Mouse (Mus musculus) urinary bladder, postnatal 25 days (tissue): ENCODE results near the gene Fbxl3.

Experiments used
- DNase-seq: peaks from one replicate; pipeline ENCODE4 v3.0.0; 2022; ENCODE audit warnings: low spot score

The Fbxl3 gene

GRCm38 (mm10) chr14:103099238-103099933, at the start of gene Fbxl3:
Gene Fbxl3 (minus strand): TSS chr14:103099566.
- peak; percentile 79 for DNase-seq

GRCm38 (mm10) chr14:103131991-103132390, 32.6 kb upstream of the Fbxl3 start:
- no peak for DNase-seq

DNA sequence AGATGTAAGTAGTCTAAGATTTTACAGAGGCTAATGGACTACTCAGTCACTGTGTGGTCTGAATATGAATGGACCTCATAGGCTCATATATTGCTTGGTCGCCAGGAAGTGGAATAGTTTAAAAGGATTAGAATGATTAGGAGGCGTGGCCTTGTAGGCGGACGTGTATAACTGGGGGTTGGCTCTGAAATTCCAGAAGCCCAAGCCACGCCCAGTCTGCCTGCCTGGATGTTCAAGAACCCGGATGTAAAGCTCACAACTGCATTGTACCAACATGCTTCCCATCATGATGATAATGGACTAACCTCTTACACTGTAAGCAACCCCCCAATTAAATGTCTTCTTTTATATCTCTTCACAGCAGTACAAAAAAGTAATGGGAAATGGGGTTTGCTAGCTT, 26.4 kb upstream of the Fbxl3 start:
- DNase-seq: no peak

DNA sequence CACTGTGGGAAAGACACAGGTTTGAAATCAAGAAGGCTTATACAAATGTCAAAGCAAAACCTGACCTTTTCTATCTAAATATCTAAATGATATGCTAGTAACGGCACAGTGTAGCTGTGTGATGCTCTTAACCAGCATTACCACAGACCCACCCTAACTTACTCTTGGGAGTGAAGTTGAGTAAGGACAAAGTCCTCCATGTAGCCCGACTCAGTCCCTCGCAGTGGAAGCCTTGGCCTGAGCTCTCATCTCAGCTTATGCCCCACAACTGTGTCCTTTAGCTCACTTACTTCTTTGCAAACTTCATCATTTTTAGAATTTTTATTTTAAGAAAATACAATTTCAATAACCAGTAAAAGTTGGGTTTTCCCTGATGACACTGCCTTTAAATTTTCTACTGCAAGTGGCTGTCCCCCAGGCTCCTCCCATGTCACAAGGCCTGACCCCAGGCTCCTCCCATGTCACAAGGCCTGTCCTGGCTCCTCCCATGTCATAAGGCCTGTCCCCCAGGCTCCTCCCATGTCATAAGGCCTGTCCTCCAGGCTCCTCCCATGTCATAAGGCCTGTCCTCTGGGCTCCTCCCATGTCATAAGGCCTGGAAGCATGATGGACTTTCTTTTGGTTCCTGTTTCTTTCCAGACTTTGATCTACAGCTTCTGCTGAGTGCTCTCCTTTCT, 15.8 kb upstream of the Fbxl3 start:
- no peak for DNase-seq

DNA sequence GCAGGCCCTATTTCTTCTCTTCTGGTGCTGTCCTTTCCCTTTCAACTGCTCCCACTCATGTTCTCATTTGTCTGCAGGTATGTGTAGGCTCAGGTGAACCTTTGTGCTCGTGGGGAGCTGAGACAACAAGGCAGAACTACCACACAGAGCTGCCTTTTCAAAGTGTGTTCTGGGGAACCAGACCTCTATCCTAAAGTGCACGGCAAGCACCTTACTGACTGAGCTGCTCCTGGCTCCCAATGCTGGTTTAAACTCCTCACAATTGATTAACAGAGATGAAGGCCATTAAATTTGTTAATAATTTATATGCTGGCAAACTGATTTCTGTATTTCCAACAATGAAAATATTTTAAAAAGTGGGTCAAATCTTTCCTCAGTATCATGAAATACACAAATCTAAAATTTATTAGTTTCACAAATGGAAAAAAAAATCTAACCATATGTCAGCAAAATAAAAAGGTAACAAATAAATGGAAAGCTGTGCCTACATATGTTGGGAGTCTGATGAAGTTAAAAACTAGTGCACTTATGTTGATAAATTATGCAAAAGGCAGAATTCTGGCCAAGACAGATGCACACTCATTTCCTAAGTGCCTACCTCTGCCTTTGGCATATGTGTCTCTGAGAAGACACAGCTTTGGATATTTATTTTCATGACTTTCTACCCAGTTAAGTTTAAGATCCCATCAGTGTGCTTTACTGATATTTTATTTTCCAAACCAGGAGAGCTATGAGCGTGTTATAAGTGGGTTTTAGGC, 13.4 kb upstream of the Fbxl3 start:
- DNase-seq: no peak

- DNase-seq: no peak
Measured at GRCm38 (mm10) chr14:103109971-103110370, 10.6 kb upstream of the Fbxl3 start.

DNA sequence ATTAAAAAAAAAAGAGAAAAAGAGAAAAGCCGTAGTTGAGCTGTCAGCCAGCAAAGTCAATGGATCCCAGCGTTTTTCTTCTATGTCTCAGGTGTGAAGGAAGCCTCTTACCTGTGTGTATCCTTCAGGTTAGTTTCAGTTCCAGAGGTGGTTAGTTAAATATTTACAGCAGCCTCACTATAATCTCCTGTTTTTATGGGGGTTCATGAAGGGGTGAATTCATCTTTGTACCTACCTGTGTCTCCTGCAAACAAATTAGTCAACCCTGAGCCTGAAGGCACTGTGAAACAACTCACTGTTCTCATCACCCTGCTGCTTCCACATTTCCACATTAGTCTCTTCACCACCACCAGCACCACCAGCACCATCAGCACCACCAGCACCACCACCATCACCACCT, 6.9 kb upstream of the Fbxl3 start:
- no peak for DNase-seq

DNA sequence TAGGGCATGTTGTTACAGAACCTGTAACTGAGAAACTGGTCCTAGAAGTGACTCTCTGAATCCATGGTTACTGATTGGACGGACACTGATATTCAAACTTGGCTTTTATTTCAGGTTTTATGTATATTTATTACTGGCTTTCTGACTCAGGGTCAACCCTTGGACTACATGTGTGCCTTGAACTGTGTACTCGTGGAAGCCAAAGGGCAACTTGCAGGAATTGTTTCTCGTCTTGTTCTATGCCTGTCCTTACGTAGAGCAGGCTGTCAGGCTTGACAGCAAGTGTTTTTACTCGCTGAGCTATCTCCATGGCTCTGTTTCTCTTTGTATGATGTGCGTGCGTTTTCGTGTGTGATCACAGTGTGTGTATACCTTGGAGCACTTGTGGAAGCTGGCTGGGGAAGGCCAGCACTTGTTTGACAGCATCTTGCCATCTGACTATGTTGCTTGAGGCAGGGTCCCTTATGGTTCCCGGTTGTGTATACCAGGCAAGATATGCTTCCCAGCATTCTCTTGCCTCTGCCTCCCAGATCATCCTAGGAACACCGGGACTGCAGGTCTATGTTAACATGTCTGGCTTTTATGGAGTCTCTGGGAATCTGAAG, 3.5 kb upstream of the Fbxl3 start:
- DNase-seq: no peak

DNA sequence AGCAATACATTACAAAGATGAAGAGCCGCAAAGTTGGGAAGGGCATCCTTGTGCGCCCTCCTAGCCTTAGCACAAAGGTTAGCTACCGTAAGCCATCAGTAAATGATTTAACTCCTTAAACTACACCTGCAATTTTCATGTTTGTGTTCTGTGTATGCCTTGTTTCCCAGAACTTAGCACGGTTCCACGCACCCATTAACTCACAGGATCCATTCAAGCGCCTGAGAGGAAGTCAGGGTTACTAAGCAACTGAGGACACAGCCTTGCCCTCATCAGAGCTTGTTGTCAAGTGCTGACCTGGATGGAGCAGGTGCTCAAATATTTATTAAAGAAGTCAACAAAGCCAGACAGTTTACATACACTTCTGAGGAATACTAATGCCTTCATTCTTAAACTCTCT, 2.9 kb upstream of the Fbxl3 start:
- DNase-seq: no peak

GRCm38 (mm10) chr14:103101171-103101570, 1.8 kb upstream of the Fbxl3 start:
- no peak for DNase-seq

- no peak for DNase-seq
Measured at GRCm38 (mm10) chr14:103100296-103100695, 930 bp upstream of the Fbxl3 start.

DNA sequence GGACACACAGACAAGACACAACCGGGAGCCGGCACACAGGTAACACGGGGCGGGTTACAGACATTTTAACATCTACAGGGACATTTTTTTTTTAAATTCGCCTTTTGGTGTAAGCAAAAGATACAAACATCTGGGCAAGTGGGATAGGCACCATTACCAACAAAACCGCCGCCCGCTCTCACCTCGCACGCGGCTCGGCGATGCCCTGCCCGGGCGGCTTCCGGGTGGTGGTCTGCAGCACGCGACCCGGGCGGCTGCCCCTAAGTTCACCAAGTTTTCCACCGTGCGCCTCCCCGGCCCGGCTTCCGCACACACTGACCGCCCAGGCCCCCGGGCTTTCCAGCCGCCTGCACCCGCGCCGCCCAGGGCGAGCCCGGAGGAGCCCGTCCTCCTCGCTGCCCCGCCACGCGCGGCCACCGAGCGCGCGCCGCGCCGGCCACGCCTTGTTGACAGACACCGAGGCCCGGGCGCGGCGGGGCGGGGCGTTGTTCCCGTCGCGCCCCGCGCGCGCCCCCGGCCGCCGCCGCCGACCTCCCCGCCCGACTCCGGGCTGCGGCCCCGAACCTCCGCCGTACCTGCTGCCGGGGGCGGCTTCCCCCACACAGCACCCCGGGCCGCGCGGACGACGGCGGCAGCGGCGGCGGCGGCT, 655 bp downstream of the Fbxl3 start:
- DNase-seq: peak; percentile 87

DNA sequence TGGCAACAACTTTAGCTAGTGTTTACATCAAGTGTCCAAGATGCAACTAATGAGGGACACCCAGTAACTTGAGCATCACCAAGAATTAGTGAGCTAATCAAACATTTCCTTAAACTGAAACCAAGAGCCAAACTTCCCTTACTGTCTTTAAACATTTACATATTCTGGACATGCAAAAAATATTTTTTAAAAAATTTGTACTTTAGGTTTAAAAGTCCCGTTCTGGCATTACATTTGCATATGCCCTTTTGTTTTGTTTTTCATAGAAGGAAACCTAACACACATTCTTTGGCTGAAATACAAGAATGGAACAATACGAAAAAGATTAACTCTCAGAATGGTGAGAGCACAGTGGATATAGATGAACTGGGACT, 1.2 kb downstream of the Fbxl3 start:
- DNase-seq: no peak

- no peak for DNase-seq
Measured at GRCm38 (mm10) chr14:103096621-103097020, 2.7 kb downstream of the Fbxl3 start.

DNA sequence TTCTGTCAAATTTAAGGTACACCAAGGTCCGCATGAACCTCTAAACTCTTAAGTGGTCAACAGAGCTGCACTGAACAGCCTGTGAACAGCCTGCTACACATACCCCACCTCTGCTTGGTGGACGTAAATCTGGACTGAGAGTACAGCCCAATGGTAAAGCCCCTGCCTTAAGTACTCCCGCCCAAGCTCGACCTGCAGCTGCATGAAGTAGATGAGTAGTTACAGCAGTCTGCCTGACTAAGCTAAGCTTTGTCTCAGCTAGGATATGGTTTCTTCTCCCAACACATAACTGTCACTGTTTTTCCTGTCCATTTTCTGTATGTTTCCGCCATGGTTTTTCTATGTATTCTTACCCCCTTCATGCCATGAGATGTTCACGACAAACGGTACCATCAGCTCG, 3.5 kb downstream of the Fbxl3 start:
- DNase-seq: no peak

- no peak for DNase-seq
Measured at GRCm38 (mm10) chr14:103095036-103095435, 4.3 kb downstream of the Fbxl3 start.

GRCm38 (mm10) chr14:103093670-103094069, 5.7 kb downstream of the Fbxl3 start:
- DNase-seq: no peak

DNA sequence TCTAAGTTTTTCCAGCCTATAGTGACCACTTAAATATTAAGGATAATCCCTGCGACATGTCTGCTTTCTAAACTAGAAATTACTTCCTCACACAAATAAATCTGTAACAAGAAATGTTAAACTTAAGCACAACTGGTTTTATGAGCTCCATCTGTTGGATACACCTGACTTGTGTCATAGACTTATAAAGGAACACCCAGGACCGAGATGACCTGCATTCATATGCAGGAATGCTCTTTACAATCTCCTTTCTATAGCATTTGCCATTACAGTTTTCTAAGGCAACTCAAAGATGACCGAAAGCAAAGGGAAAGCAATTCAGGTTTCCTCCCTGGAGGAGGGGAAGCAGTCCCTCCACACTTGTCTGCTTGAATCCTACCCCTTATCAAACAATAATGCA, 6.1 kb downstream of the Fbxl3 start:
- no peak for DNase-seq

GRCm38 (mm10) chr14:103088624-103089023, 10.7 kb downstream of the Fbxl3 start:
- peak; percentile 39 for DNase-seq

DNA sequence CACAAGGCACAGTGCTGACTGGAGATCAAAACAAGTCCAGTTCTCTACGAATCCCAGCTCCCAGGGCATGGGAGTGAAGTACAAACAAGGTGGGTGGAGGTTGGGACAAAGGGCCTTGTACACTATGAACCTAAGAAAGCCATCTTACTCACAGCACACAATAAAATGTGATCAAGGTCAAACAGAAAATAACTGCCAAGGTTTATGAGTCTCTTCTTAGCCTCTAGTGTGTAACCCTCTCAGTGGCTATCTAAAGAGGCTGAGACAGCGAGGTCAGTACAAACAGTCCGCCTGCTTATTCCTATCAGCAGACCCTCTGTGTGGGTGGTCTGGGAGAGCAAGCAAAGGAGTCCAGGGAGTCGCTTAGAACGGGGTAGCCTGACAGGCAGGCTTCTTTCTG, 11.5 kb downstream of the Fbxl3 start:
- no peak for DNase-seq

DNA sequence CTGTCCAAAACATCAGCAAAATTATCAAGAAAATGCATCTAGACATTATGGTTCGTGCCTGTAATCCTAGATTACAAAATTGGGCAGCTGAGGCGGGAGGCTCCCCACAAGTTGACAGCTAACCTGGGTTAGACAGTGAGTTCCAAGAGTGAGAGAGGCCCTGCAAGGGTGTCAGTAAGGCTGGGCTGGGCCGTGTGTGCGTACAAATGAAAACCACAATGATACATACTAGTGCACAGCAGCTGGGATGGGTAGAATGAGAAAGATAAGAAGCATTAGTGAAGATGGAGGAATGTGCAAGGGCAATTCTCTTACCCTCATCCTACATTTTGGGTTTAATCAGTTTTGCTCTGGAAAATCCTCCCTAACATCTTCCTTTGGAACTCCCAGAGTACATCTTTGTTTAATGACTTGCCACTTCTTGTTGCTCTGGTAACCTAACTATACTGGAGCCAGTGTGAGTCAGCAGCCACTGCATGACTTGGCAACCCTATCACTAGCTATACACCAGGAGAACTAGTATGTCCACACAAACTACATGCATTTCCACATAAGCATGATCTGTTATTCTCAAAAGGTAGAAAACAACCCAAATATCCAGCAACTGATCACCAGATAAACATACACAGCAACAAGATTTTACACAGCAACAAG, 12.6 kb downstream of the Fbxl3 start:
- no peak for DNase-seq
